Mouse (Mus musculus) central nervous system, embryonic 11.5 days (tissue): ENCODE measurements around the gene Gm45208. TPM values are rescaled to one million over a fixed set of nuclear protein-coding genes. Genes with fewer than 3 reads are reported as not detected.

Source experiments
- polyA plus RNA-seq: library from polyadenylated mRNA; depleted of rRNA; stranded (reverse); fragments of >200 nt; gene quantifications from 2 replicates; pipeline ENCODE4 v1.2.3, GENCODE M21; 2012; rRNA removed

Gm45208 gene
- polyA plus RNA-seq: 0.24 and 0.42 TPM in 2 replicates

GRCm38 (mm10) chrX:7721514-7722281 is at the start of gene Gm45208:
Gene Gm45208 (plus strand): TSS chrX:7722245.

GRCm38 (mm10) chrX:7680864-7681263 is 41.2 kb upstream of the Gm45208 start, which contains the start of gene Magix:
Gene Magix (minus strand): TSS chrX:7681251.

GRCm38 (mm10) chrX:7696954-7697381 is 25.1 kb upstream of the Gm45208 start, which contains the start of gene Gpkow:
Gene Gpkow (plus strand): TSS chrX:7697131.

GRCm38 (mm10) chrX:7714135-7714899 is 7.7 kb upstream of the Gm45208 start, which contains the start of gene Wdr45:
Gene Wdr45 (plus strand): TSS chrX:7714333.

GRCm38 (mm10) chrX:7728215-7728921 is 6.3 kb downstream of the Gm45208 start, which contains the start of gene Praf2:
Gene Praf2 (plus strand): TSS chrX:7728439.

GRCm38 (mm10) chrX:7750432-7751116 is 28.5 kb downstream of the Gm45208 start, which contains the start of gene Ccdc120:
Gene Ccdc120 (minus strand): TSS chrX:7750905.

GRCm38 (mm10) chrX:7762137-7762920 is 40.3 kb downstream of the Gm45208 start, which contains the start of gene Tfe3:
Gene Tfe3 (plus strand): TSS chrX:7762560.

Other genes starting within 250 kb of the Gm45208 start
- gene Foxp3, start 148.6 kb upstream of the Gm45208 start, polyA plus RNA-seq: 0.05 TPM in 2 replicates
- gene Ppp1r3f, start 148.0 kb upstream of the Gm45208 start, polyA plus RNA-seq: 4.5 and 9.5 TPM in 2 replicates
- gene Ccdc22, start 116.7 kb upstream of the Gm45208 start, polyA plus RNA-seq: 24.3 and 26.8 TPM in 2 replicates
- 0.01 and 0.02 TPM in 2 replicates for gene Cacna1f, start 115.2 kb upstream of the Gm45208 start, polyA plus RNA-seq
- 24.8 and 45.7 TPM in 2 replicates for gene Syp, start 83.8 kb upstream of the Gm45208 start, polyA plus RNA-seq
- 4.0 and 7.8 TPM in 2 replicates for gene Prickle3, start 65.0 kb upstream of the Gm45208 start, polyA plus RNA-seq
- gene Plp2, start 50.9 kb upstream of the Gm45208 start, polyA plus RNA-seq: 27.1 and 66.2 TPM in 2 replicates
- 0.16 and 0.22 TPM in 2 replicates for gene Magix, start 41.0 kb upstream of the Gm45208 start, polyA plus RNA-seq
- 33.8 and 34.8 TPM in 2 replicates for gene Gpkow, start 25.1 kb upstream of the Gm45208 start, polyA plus RNA-seq
- 27.5 and 38.5 TPM in 2 replicates for gene Wdr45, start 7.9 kb upstream of the Gm45208 start, polyA plus RNA-seq
- gene Praf2, start 6.2 kb downstream of the Gm45208 start, polyA plus RNA-seq: 53.9 and 70.5 TPM in 2 replicates
- 20.3 and 22.5 TPM in 2 replicates for gene Ccdc120, start 28.7 kb downstream of the Gm45208 start, polyA plus RNA-seq
- gene Tfe3, start 40.3 kb downstream of the Gm45208 start, polyA plus RNA-seq: 16.0 and 21.7 TPM in 2 replicates
- 72.0 and 84.3 TPM in 2 replicates for gene Gripap1, start 67.5 kb downstream of the Gm45208 start, polyA plus RNA-seq
- 2.8 and 3.9 TPM in 2 replicates for gene Kcnd1, start 100.0 kb downstream of the Gm45208 start, polyA plus RNA-seq
- 43.7 and 56.6 TPM in 2 replicates for gene Otud5, start 119.1 kb downstream of the Gm45208 start, polyA plus RNA-seq
- 11.3 and 13.8 TPM in 2 replicates for gene Pim2, start 156.0 kb downstream of the Gm45208 start, polyA plus RNA-seq
- gene Slc35a2, start 161.8 kb downstream of the Gm45208 start, polyA plus RNA-seq: 15.1 and 29.0 TPM in 2 replicates
- 167 and 254 TPM in 2 replicates for gene Pqbp1, start 177.0 kb downstream of the Gm45208 start, polyA plus RNA-seq
- 52.5 and 81.8 TPM in 2 replicates for gene Timm17b, start 177.1 kb downstream of the Gm45208 start, polyA plus RNA-seq
- gene Gm10491, start 185.6 kb downstream of the Gm45208 start, polyA plus RNA-seq: not detected in 2 replicates
- gene Gm10490, start 187.3 kb downstream of the Gm45208 start, polyA plus RNA-seq: 0.29 TPM in 1 of 2 replicates, not detected in the other
- gene Pcsk1n, start 197.6 kb downstream of the Gm45208 start, polyA plus RNA-seq: 14.0 and 40.0 TPM in 2 replicates
- gene Eras, start 206.4 kb downstream of the Gm45208 start, polyA plus RNA-seq: 0.07 and 0.11 TPM in 2 replicates
- 88.1 and 106 TPM in 2 replicates for gene Hdac6, start 225.6 kb downstream of the Gm45208 start, polyA plus RNA-seq